In the genomic region with DNA sequence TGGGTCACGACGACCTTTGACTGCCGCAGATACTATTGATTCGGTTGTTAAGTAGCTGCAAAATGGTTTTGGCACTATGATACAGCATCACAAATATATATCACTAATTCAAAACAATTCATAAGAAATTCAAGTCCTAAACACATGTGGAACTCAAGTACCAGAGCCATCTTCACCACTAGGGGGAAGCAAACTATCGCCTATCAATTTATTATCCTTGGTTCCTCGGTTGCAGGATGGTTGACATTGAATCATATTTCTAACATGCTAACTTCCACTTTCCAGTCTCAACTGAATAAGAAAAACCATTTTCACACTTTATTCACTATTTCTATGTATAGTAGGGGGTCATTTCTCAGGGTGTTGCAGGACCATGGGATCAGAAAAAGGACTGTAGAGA, we compare ENCODE assay signal across 8 mouse cellular contexts. TPM values are rescaled to one million over a fixed set of nuclear protein-coding genes. Genes with fewer than 3 reads are reported as not detected.
DNase-seq lines count a peak whose midpoint lies in the region; ATAC-seq lines count a peak whose summit lies in the region.

No protein-coding gene starts in this region.

- no peak overlapping the region for H3K4me3 ChIP-seq in liver, embryonic 11.5 days (ENCODE audit: low read depth, low read length)
- H3K4me3 ChIP-seq in limb, embryonic 10.5 days = no peak overlapping the region
- no peak overlapping the region for H3K4me3 ChIP-seq in neural tube, embryonic 12.5 days

- no peaks in the 10 kb centered on the region for H3K36me3 ChIP-seq in liver, embryonic 11.5 days (ENCODE audit: control insufficient read depth, insufficient read depth, low read length)
- no peaks in the 10 kb centered on the region for H3K36me3 ChIP-seq in limb, embryonic 10.5 days
- H3K36me3 ChIP-seq in neural tube, embryonic 12.5 days = no peaks in the 10 kb centered on the region

- DNase-seq in liver = peak; percentile 10
- no peak for DNase-seq in liver, embryonic 11.5 days (ENCODE audit: low spot score)
- DNase-seq in MEL-GATA-1-ER (ENCODE audit: extremely low read depth, low read depth) = peak; percentile 84
- DNase-seq in cerebellum, postnatal 10 days = peak; percentile 75 to 88
- peak; percentile 58 for DNase-seq in heart, postnatal 4 days
- peak; percentile 29 for DNase-seq in limb, embryonic 10.5 days (ENCODE audit: low spot score)
- no peak for DNase-seq in urinary bladder, adult 2 months (ENCODE audit: low spot score)

- no peaks in the 10 kb centered on the region for H3K9me3 ChIP-seq in liver, embryonic 11.5 days (ENCODE audit: control insufficient read depth, low read length)
- no peaks in the 10 kb centered on the region for H3K9me3 ChIP-seq in limb, embryonic 10.5 days (replicated peaks)
- no peaks in the 10 kb centered on the region for H3K9me3 ChIP-seq in neural tube, embryonic 12.5 days

- no peaks in the 10 kb centered on the region for H3K4me1 ChIP-seq in liver, embryonic 11.5 days (replicated peaks; ENCODE audit: control insufficient read depth, insufficient read depth, low read length)
- H3K4me1 ChIP-seq in limb, embryonic 10.5 days = peaks cover 5% of the 10 kb centered on the region
- no peaks in the 10 kb centered on the region for H3K4me1 ChIP-seq in neural tube, embryonic 12.5 days

- ATAC-seq in liver, embryonic 11.5 days (replicated peaks; ENCODE audit: low FRiP score) = no peak
- 0 out of 2 replicates have a peak, but pooled peaks have one; percentile 63 for ATAC-seq in neural tube, embryonic 12.5 days (ENCODE audit: low FRiP score, low read depth)

- H3K27ac ChIP-seq in liver, embryonic 11.5 days (ENCODE audit: low read depth, low read length) = no peak overlapping the region
- no peak overlapping the region for H3K27ac ChIP-seq in limb, embryonic 10.5 days
- H3K27ac ChIP-seq in neural tube, embryonic 12.5 days = no peak overlapping the region

- no peak overlapping the region for H3K4me2 ChIP-seq in liver, embryonic 11.5 days
- H3K4me2 ChIP-seq in neural tube, embryonic 12.5 days (replicated peaks) = no peak overlapping the region

- no peaks in the 10 kb centered on the region for H3K27me3 ChIP-seq in liver, embryonic 11.5 days (replicated peaks; ENCODE audit: control insufficient read depth, insufficient read depth, low read length)
- no peaks in the 10 kb centered on the region for H3K27me3 ChIP-seq in limb, embryonic 10.5 days (ENCODE audit: low read depth, poor library complexity, severe bottlenecking)
- no peaks in the 10 kb centered on the region for H3K27me3 ChIP-seq in neural tube, embryonic 12.5 days (replicated peaks)

- WGBS in liver, embryonic 11.5 days = 30% methylated on average over 6 of the region's 6 CpGs
- WGBS in limb, embryonic 10.5 days = 37% methylated on average over 6 of the region's 6 CpGs
- 36% methylated on average over 6 of the region's 6 CpGs for WGBS in neural tube, embryonic 12.5 days

- H3K9ac ChIP-seq in liver, embryonic 11.5 days (ENCODE audit: low read depth, low read length) = no peak overlapping the region
- H3K9ac ChIP-seq in neural tube, embryonic 12.5 days = no peak overlapping the region

RNA-seq across cellular contexts. Expression of a gene that starts 19.0 kb away (rescaled TPM):
- polyA plus RNA-seq in liver, embryonic 11.5 days (2014; fragmentation: Nextera tagmentation; extraction: Ambion mirVana) = 112 and 115 TPM in 2 replicates
- 10 to 100 TPM; 74.3 to 92.5 TPM for total RNA-seq in heart, postnatal 4 days (2021)
- 103 and 121 TPM in 2 replicates for polyA plus RNA-seq in limb, embryonic 10.5 days (2016; fragmentation: Nextera tagmentation; extraction: Ambion mirVana)
- polyA plus RNA-seq in neural tube, embryonic 12.5 days (2016; fragmentation: Nextera tagmentation; extraction: Ambion mirVana) = 52.3 and 56.0 TPM in 2 replicates
- polyA plus RNA-seq in urinary bladder, adult 2 months (2012; rRNA removed) = 34.2 and 40.0 TPM in 2 replicates

RNA-seq across cellular contexts. Expression of a gene that starts 20.7 kb away (rescaled TPM):
- not detected in 2 replicates for polyA plus RNA-seq in liver, embryonic 11.5 days (2014; fragmentation: Nextera tagmentation; extraction: Ambion mirVana)
- total RNA-seq in heart, postnatal 4 days (2021) = not detected
- polyA plus RNA-seq in limb, embryonic 10.5 days (2016; fragmentation: Nextera tagmentation; extraction: Ambion mirVana) = not detected in 2 replicates
- not detected in 2 replicates for polyA plus RNA-seq in neural tube, embryonic 12.5 days (2016; fragmentation: Nextera tagmentation; extraction: Ambion mirVana)
- not detected in 2 replicates for polyA plus RNA-seq in urinary bladder, adult 2 months (2012; rRNA removed)

RNA-seq across cellular contexts. Expression of a gene that starts 24.2 kb away (rescaled TPM):
- 103 and 116 TPM in 2 replicates for polyA plus RNA-seq in liver, embryonic 11.5 days (2014; fragmentation: Nextera tagmentation; extraction: Ambion mirVana)
- 10 to 100 TPM; 72.7 to 81.2 TPM for total RNA-seq in heart, postnatal 4 days (2021)
- 129 and 133 TPM in 2 replicates for polyA plus RNA-seq in limb, embryonic 10.5 days (2016; fragmentation: Nextera tagmentation; extraction: Ambion mirVana)
- 100 and 110 TPM in 2 replicates for polyA plus RNA-seq in neural tube, embryonic 12.5 days (2016; fragmentation: Nextera tagmentation; extraction: Ambion mirVana)
- polyA plus RNA-seq in urinary bladder, adult 2 months (2012; rRNA removed) = 66.4 and 68.1 TPM in 2 replicates

RNA-seq across cellular contexts. Expression of a gene that starts 45.8 kb away (rescaled TPM):
- 184 and 198 TPM in 2 replicates for polyA plus RNA-seq in liver, embryonic 11.5 days (2014; fragmentation: Nextera tagmentation; extraction: Ambion mirVana)
- total RNA-seq in heart, postnatal 4 days (2021) = 10 to 100 TPM; 53.6 to 60.3 TPM
- polyA plus RNA-seq in limb, embryonic 10.5 days (2016; fragmentation: Nextera tagmentation; extraction: Ambion mirVana) = 314 and 323 TPM in 2 replicates
- polyA plus RNA-seq in neural tube, embryonic 12.5 days (2016; fragmentation: Nextera tagmentation; extraction: Ambion mirVana) = 257 and 275 TPM in 2 replicates
- polyA plus RNA-seq in urinary bladder, adult 2 months (2012; rRNA removed) = 104 and 119 TPM in 2 replicates

Comparison
In these comparisons a context has a peak if more than half of its experiments do, and no peak if none do; other contexts are left out.
1. DNase-seq: peak in liver (single experiment), MEL-GATA-1-ER (single experiment), cerebellum, postnatal 10 days (2 of 2), heart, postnatal 4 days (single experiment) and limb, embryonic 10.5 days (single experiment); none in liver, embryonic 11.5 days (single experiment) and urinary bladder, adult 2 months (single experiment).